Mouse (Mus musculus): ENCODE measurements at regions not wholly inside any gene's neighbourhood (a gene's known extent, or its start where the extent isn't known, plus 50 kb on each side); places are given as distances from the start of the nearest gene placed in this dataset.

DNA sequence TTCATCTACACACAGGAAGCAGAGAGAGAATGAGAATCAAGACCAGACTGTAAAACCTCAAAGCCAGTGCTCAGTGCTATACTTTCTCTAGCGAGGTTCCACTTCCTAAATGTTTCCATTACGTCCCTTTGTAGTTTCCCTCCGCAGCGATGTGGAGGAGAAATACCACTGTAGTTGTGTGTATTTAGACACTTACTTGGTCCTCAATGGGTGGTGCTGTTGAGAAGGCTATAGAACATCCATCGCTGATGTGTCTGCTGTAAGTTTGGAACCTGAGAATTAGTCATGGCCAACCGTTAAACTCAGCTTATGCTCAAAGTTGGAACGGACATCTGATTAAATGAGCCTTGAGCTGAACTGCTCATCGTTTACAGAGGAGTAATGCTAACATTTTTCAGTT lies 170.7 kb upstream of the Lyplal1 start:
- no peak overlapping the region for H3K4me3 ChIP-seq (ENCODE audit: low read length)
- H3K4me1 ChIP-seq (ENCODE audit: control insufficient read depth, insufficient read depth, low read length): no peaks in the 10 kb centered on the region
- no peak overlapping the region for H3K9ac ChIP-seq (ENCODE audit: low read depth, low read length)
- no peaks in the 10 kb centered on the region for H3K9me3 ChIP-seq (ENCODE audit: control insufficient read depth, low read length)
- H3K4me2 ChIP-seq (replicated peaks; ENCODE audit: low read depth, low read length): no peak overlapping the region
- 81% methylated on average over 8 of the region's 8 CpGs for WGBS
- no peak overlapping the region for H3K27ac ChIP-seq (ENCODE audit: low read depth, low read length)
- no peaks in the 10 kb centered on the region for H3K27me3 ChIP-seq (ENCODE audit: control insufficient read depth, insufficient read depth, low read length)
- no peak for ATAC-seq (ENCODE audit: low FRiP score, low TSS enrichment)
- no peaks in the 10 kb centered on the region for H3K36me3 ChIP-seq (ENCODE audit: control insufficient read depth, insufficient read depth, low read length)

GRCm38 (mm10) chr1:186286401-186286800 lies 169.3 kb upstream of the Lyplal1 start:
- no peak overlapping the region for H3K9ac ChIP-seq (ENCODE audit: low read depth, low read length)
- no peaks in the 10 kb centered on the region for H3K27me3 ChIP-seq (ENCODE audit: control insufficient read depth, insufficient read depth, low read length)
- no peak overlapping the region for H3K27ac ChIP-seq (ENCODE audit: low read depth, low read length)
- no peak overlapping the region for H3K4me3 ChIP-seq (ENCODE audit: low read length)
- ATAC-seq (ENCODE audit: low FRiP score, low TSS enrichment): no peak
- no peaks in the 10 kb centered on the region for H3K36me3 ChIP-seq (ENCODE audit: control insufficient read depth, insufficient read depth, low read length)
- WGBS: 47% methylated on average over 4 of the region's 4 CpGs
- H3K4me2 ChIP-seq (replicated peaks; ENCODE audit: low read depth, low read length): no peak overlapping the region
- H3K4me1 ChIP-seq (ENCODE audit: control insufficient read depth, insufficient read depth, low read length): no peaks in the 10 kb centered on the region
- H3K9me3 ChIP-seq (ENCODE audit: control insufficient read depth, low read length): no peaks in the 10 kb centered on the region

DNA sequence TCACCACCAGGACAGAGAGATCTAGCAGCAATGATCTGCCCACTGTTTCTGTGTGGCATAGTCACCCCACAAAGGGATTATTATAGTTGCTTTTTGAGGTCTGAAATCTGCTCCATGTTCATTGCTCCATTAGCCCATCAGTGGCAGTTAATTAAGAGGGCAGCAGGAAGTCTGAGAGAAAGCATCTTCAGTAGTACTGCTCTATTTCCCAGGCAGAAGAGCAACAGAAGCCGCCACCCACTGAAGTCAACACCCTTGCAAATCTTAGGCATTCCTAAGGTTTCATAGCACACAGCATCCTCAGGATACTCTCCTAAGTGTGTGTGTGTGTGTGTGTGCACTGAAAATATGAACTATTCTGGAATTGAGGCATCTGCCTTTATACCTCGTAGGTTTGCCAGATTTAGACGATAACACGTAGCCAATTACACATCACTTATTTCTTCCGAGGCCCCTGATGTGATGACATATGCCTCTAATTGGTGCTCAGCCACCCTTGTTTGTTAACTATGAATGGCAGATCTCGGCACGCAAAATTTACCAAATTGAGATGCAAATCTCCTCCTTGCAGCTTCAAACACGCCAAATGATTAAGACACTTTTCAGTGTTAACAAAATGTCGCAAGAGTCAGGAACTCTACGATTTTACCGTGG lies 161.0 kb upstream of the Lyplal1 start:
- H3K4me3 ChIP-seq (ENCODE audit: low read length): no peak overlapping the region
- H3K27ac ChIP-seq (ENCODE audit: low read depth, low read length): no peak overlapping the region
- ATAC-seq (ENCODE audit: low FRiP score, low TSS enrichment): no peak
- H3K36me3 ChIP-seq (ENCODE audit: control insufficient read depth, insufficient read depth, low read length): no peaks in the 10 kb centered on the region
- H3K9ac ChIP-seq (ENCODE audit: low read depth, low read length): no peak overlapping the region
- no peak overlapping the region for H3K4me2 ChIP-seq (replicated peaks; ENCODE audit: low read depth, low read length)
- WGBS: 87% methylated on average over 11 of the region's 11 CpGs
- no peaks in the 10 kb centered on the region for H3K4me1 ChIP-seq (ENCODE audit: control insufficient read depth, insufficient read depth, low read length)
- H3K9me3 ChIP-seq (ENCODE audit: control insufficient read depth, low read length): no peaks in the 10 kb centered on the region
- H3K27me3 ChIP-seq (ENCODE audit: control insufficient read depth, insufficient read depth, low read length): no peaks in the 10 kb centered on the region

DNA sequence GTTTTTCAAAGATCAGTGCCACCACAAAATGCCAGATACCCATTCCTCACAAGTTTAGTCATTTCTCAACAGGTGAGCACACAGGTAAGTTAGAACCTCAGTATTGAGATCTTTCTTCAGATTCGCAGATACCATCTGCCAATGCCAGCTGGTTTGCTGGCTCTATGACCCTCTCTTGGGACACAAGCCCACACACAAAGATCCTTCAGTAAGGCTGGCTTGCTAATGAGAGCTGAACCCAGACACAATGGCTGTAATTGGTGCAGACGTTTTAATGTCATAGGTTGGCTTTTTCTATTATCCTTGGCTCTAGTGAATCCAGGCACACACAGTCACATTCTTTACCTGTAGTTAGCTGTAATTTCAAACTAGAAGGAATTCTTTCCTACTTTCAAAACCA lies 154.3 kb upstream of the Lyplal1 start:
- Histone ChIP-seq H3K9ac (ENCODE audit: low read depth, low read length) (no peak overlapping the region), H3K4me2 (replicated peaks; ENCODE audit: low read depth, low read length) (no peak overlapping the region), H3K4me3 (ENCODE audit: low read length) (no peak overlapping the region), H3K27me3 (ENCODE audit: control insufficient read depth, insufficient read depth, low read length) (no peaks in the 10 kb centered on the region), H3K4me1 (ENCODE audit: control insufficient read depth, insufficient read depth, low read length) (no peaks in the 10 kb centered on the region), H3K9me3 (ENCODE audit: control insufficient read depth, low read length) (peaks cover 2% of the 10 kb centered on the region; the same call in 1 of the 2 replicates), H3K27ac (ENCODE audit: low read depth, low read length) (no peak overlapping the region), H3K36me3 (ENCODE audit: control insufficient read depth, insufficient read depth, low read length) (no peaks in the 10 kb centered on the region)
- 74% methylated on average over 2 of the region's 2 CpGs for WGBS
- no peak for ATAC-seq (ENCODE audit: low FRiP score, low TSS enrichment)

DNA sequence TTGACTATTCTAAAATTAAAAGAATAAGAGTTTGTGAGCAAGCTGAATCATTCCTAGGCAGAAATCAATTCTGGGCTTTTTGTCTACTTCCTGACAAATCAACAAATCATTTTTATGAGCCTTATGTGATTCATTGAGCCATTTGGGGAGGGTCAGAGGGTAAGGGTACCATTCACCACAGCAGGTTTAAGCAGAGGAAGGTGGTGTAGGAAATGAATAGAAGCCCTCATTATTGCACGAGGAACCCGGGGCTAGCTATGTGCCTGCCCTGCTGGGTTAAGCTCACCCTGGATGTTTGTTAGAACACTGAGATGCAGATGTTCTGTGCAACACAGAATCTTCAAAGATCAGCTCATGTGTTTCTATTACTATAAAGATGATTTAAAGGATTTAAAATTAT lies 150.2 kb upstream of the Lyplal1 start:
- no peak overlapping the region for H3K4me3 ChIP-seq (ENCODE audit: low read length)
- WGBS: 15% methylated on average over 2 of the region's 2 CpGs

DNA sequence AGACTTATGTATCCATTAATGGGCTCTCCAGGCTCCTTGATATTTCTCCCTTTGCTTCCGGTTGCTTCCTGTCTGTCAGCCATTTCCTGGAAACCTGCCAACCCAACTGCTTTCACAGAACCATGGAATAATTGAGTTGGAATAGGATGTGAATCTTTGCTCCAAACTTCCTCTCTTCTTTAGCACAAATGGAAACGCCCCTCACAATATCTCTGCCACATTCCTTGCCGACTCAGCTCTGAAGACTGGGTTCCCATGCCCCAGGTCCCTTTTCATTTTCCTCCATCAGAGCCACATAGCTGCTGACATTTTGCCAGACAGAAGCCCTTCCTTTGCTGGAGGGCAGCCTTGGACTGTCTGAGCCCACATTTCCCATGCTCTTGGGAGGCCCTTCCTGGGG lies 147.5 kb upstream of the Lyplal1 start:
- Histone ChIP-seq H3K4me2 (replicated peaks; ENCODE audit: low read depth, low read length) (no peak overlapping the region), H3K9ac (ENCODE audit: low read depth, low read length) (no peak overlapping the region), H3K27me3 (ENCODE audit: control insufficient read depth, insufficient read depth, low read length) (no peaks in the 10 kb centered on the region), H3K36me3 (ENCODE audit: control insufficient read depth, insufficient read depth, low read length) (no peaks in the 10 kb centered on the region), H3K9me3 (ENCODE audit: control insufficient read depth, low read length) (peaks cover 9% of the 10 kb centered on the region; the same call in 1 of the 2 replicates), H3K27ac (ENCODE audit: low read depth, low read length) (peak overlapping the region; percentile 82; the same call in 1 of the 2 replicates), H3K4me3 (ENCODE audit: low read length) (no peak overlapping the region), H3K4me1 (ENCODE audit: control insufficient read depth, insufficient read depth, low read length) (peaks cover 12% of the 10 kb centered on the region)
- WGBS: 53% methylated on average over 3 of the region's 3 CpGs
- no peak for ATAC-seq (ENCODE audit: low FRiP score, low TSS enrichment)

More for the DNA sequence above, 150.2 kb upstream of the Lyplal1 start:
- no peaks in the 10 kb centered on the region for H3K27me3 ChIP-seq (ENCODE audit: control insufficient read depth, insufficient read depth, low read length)
- no peak for ATAC-seq (ENCODE audit: low FRiP score, low TSS enrichment)
- no peak overlapping the region for H3K4me2 ChIP-seq (replicated peaks; ENCODE audit: low read depth, low read length)
- H3K4me1 ChIP-seq (ENCODE audit: control insufficient read depth, insufficient read depth, low read length): peaks cover 5% of the 10 kb centered on the region; the same call in 1 of the 2 replicates
- no peak overlapping the region for H3K9ac ChIP-seq (ENCODE audit: low read depth, low read length)
- H3K27ac ChIP-seq (ENCODE audit: low read depth, low read length): no peak overlapping the region
- no peaks in the 10 kb centered on the region for H3K36me3 ChIP-seq (ENCODE audit: control insufficient read depth, insufficient read depth, low read length)
- H3K9me3 ChIP-seq (ENCODE audit: control insufficient read depth, low read length): peaks cover 9% of the 10 kb centered on the region; the same call in 1 of the 2 replicates

DNA sequence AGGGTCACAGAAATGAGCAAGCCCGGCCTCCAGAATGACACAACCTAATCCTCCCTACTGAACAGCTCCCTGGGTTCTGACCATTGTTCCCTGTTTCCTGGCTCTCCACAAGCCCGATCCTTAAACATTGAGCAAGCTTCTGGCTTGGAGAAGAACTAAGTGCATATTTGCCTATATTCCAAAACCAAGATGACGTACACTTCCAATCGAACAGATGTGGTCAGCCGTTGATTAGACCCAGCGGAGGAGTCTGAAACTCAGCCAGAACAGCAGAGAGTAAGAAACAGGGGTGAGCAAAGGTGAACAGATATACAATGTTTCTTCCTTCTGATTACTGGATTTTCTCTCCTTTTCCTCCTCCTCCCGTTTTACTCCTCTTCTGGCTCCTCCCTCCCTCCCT lies 146.8 kb upstream of the Lyplal1 start:
- Histone ChIP-seq H3K4me1 (ENCODE audit: control insufficient read depth, insufficient read depth, low read length) (peaks cover 12% of the 10 kb centered on the region), H3K27ac (ENCODE audit: low read depth, low read length) (no peak overlapping the region), H3K9ac (ENCODE audit: low read depth, low read length) (no peak overlapping the region), H3K4me2 (replicated peaks; ENCODE audit: low read depth, low read length) (no peak overlapping the region), H3K36me3 (ENCODE audit: control insufficient read depth, insufficient read depth, low read length) (no peaks in the 10 kb centered on the region), H3K9me3 (ENCODE audit: control insufficient read depth, low read length) (peaks cover 9% of the 10 kb centered on the region; the same call in 1 of the 2 replicates), H3K4me3 (ENCODE audit: low read length) (no peak overlapping the region), H3K27me3 (ENCODE audit: control insufficient read depth, insufficient read depth, low read length) (no peaks in the 10 kb centered on the region)
- ATAC-seq (ENCODE audit: low FRiP score, low TSS enrichment): no peak
- 62% methylated on average over 7 of the region's 7 CpGs for WGBS

DNA sequence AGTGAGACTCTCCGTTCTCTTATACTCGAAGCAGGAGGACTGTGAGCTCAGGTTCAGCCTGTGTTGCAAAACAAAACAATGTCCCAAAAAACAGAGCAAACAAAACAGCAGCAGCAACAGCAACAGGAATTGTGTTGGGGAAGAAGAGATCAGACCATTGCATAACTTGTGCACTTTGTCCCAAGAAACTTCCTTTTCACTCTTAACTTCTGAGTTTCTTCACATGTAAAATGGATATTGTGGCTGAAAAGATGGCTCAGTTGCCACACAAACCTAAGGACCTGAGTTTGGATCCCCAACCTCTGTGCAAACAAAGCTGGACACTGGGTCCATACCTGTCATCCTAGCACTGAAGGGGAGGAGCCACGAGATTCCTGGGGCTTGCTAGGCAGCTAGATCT lies 146.1 kb upstream of the Lyplal1 start:
- Histone ChIP-seq H3K27me3 (ENCODE audit: control insufficient read depth, insufficient read depth, low read length) (no peaks in the 10 kb centered on the region), H3K9ac (ENCODE audit: low read depth, low read length) (no peak overlapping the region), H3K4me2 (replicated peaks; ENCODE audit: low read depth, low read length) (no peak overlapping the region), H3K9me3 (ENCODE audit: control insufficient read depth, low read length) (peaks cover 9% of the 10 kb centered on the region; the same call in 1 of the 2 replicates), H3K36me3 (ENCODE audit: control insufficient read depth, insufficient read depth, low read length) (no peaks in the 10 kb centered on the region), H3K4me3 (ENCODE audit: low read length) (no peak overlapping the region), H3K27ac (ENCODE audit: low read depth, low read length) (no peak overlapping the region), H3K4me1 (ENCODE audit: control insufficient read depth, insufficient read depth, low read length) (peaks cover 12% of the 10 kb centered on the region)
- 71% methylated on average over 3 of the region's 3 CpGs for WGBS
- no peak for ATAC-seq (ENCODE audit: low FRiP score, low TSS enrichment)

DNA sequence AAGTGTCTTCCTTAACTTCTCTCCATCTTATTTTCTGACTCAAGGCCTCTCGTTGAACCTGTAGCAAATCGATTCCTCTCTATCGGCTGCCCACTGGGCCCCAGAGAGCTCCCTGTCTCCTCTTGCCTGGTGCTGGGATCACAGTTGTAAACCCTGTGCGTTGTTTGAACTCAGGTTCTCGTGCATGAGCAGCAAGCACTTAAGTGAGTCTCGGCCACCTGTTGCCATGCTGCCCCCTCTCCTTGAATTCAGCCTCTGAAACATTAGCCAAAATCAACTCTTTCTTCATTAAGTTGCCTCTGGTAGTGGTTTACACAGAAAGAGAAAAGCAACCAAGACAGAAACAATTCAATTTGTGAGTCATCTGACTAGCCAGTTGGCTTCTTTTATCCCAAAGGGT lies 144.9 kb upstream of the Lyplal1 start:
- H3K4me3 ChIP-seq (ENCODE audit: low read length): no peak overlapping the region
- no peak overlapping the region for H3K9ac ChIP-seq (ENCODE audit: low read depth, low read length)
- ATAC-seq (ENCODE audit: low FRiP score, low TSS enrichment): no peak
- H3K4me1 ChIP-seq (ENCODE audit: control insufficient read depth, insufficient read depth, low read length): peaks cover 12% of the 10 kb centered on the region
- peaks cover 9% of the 10 kb centered on the region; the same call in 1 of the 2 replicates for H3K9me3 ChIP-seq (ENCODE audit: control insufficient read depth, low read length)
- H3K27me3 ChIP-seq (ENCODE audit: control insufficient read depth, insufficient read depth, low read length): no peaks in the 10 kb centered on the region
- H3K36me3 ChIP-seq (ENCODE audit: control insufficient read depth, insufficient read depth, low read length): no peaks in the 10 kb centered on the region
- 41% methylated on average over 6 of the region's 6 CpGs for WGBS
- peak overlapping the region; percentile 37; the same call in 1 of the 2 replicates for H3K27ac ChIP-seq (ENCODE audit: low read depth, low read length)
- no peak overlapping the region for H3K4me2 ChIP-seq (replicated peaks; ENCODE audit: low read depth, low read length)

Measured in kidney, embryonic 14.5 days (tissue).